Mouse (Mus musculus) left cerebral cortex, adult 9 months (tissue): ENCODE measurements at regions not wholly inside any gene's neighbourhood (a gene's known extent, or its start where the extent isn't known, plus 50 kb on each side); places are given as distances from the start of the nearest gene placed in this dataset.
"Not testable (repeated sequence)": the region's sequence is repeated elsewhere in the genome, so short reads cannot be mapped to it uniquely, and the experiment has no call there.

Experiments
- DNase-seq, 2 experiments: peaks; one replicate each; pipeline ENCODE4 v3.0.0; 2022; ENCODE audit warnings: low spot score in 2 of 2

DNA sequence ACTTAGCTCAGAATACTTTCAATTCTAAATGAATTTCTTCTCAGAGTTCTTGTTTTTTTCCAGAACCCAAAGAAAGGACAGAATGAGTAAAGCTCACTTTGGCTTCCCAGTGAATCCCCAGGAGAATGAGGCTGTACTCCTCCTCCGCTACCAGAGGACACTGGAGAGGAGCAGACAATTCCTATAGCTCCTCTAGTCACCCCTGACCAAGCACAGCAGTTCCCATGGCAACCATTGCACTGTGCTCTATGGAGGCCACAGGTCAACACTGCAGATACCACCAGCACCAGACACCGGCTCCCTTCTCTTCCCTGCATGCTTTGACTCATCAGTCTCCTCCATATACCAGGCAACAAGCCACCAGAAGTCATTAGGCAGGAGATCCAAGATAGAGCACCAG is 447.6 kb upstream of the Arid1b start:
- DNase-seq, result no peak

DNA sequence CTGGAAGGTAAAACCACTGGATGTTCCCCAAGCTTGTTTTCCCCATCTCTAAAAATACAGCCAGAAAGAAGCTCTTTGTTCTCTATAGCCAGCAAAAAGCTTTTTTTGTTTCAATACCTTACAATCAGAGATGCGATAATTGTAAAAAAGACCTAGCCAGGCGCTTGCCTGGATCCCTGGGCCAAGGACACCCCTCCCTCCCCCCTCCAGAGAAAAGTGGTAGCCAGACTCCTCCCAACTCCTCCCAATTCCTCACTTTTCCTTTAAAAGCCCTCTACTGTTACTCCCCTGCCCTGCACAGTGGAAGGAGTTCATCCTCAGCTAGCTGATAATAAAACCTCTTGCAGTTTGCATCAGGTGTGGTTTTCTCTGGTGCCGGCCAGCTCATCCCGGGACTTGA is 441.1 kb upstream of the Arid1b start:
- not testable (repeated sequence) for DNase-seq

DNA sequence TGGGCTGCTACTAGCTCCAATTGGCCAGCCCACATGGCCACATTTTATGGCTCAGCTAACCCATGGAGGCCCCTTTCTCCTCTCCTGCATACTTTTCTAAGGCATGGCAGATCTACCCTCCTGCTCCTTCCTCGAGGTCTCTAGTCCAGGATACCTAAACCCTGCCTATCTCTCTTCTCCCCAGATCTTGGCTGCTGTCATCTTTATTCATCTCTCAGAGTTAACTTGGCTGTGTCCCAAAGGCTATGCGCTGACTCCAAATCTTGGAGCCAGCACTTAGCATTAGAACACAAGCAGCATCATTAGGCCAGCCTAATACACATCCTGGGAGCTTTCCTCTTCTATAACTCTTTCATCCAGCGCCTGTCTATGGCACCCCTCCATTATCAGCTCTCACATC is 430.5 kb upstream of the Arid1b start:
- DNase-seq, result no peak

DNA sequence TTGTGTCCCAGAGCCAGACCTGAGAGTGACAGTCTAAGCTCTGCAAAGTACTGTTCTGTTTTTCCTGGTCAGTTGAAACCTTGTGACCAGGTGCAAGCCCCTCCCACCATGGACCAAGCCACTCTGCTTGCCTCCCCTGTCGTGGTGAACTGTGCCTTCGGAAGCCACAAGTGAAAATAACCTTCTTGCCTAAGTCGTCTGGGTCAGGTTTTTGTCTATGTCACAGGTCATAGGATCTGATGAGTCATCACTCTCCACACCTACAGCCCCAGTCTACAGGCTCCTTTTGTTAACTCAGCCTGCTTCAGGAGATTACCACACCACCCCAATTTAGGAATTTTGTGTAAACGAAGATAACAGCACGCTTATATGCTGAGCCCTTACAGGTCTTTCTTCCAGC is 417.2 kb upstream of the Arid1b start:
- DNase-seq, result no peak

DNA sequence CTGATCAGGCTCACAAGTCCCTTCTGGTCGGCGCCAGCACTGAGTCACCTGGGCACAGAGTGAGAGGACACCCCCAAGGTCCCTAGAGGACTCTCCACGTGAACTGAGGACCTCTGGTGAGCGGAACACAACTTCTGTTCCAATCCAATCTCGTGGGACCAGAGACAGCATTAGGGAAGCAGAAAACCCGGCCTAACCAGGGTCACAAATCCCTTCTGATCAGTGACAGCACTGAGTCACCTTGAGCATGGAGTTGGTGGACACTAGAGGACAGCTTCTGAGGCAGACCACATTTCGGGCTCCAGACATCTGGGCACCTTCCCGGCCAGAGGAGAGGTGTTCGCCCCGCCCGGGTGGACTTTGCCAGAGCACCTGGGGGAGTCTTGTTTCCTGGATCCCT is 412.3 kb upstream of the Arid1b start:
- no peak for DNase-seq

DNA sequence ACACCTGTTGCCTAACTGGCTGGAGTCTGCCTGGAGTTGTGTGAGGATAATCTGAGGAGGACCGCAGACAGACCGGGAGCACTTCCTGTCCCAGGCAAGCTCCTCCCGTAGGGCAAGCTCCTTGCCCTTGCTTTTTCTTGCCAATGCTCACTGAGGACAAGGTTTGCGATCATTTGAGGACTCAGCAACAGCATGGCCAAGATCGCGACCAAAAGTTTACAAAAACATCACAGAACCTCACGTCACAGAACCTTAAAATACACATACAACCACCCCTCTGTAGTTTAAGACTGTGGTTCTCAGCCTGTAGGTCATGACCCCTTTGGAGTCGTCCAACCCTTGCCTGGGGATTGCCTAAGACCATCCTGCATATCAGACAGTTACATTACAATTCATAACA is 383.7 kb upstream of the Arid1b start:
- DNase-seq, result no peak

DNA sequence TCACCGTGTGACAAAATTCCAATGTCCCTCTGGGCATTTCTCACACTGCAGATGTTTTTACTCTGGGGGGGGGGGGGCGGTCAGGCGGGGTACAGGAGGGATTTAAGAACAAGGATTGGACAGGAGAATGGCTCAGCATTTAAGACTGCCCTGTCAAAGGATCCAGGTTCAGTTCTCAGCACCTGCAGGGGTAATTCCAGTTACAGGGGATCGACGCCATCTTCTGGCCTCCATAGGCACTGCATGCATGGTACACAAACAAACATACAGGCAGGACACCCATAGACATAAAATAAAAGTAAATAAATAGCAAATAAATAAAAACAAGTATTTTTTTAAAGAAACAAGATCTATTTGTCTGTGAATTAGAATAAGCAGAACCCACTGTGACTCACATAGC is 383.1 kb upstream of the Arid1b start:
- DNase-seq, result no peak

DNA sequence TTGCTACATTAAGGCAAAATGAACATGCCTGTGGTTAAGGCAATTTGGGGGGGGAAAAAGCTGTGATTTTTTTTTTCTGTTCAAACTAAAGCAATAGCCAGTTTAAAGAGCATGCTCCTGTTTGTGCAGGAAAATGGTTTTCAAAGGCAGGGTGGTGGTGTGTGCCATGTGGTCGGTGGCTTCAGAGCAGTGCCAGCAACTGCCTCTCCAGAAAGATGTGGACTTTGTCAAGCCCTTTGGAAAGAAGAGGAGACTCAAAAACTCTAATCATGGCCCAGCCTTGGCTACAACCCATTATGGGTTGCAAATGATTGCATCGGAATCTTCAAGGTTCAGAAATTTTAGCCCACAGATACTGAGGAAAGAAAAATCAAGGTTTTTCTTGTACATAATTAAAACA is 382.4 kb upstream of the Arid1b start:
- DNase-seq, result no peak

DNA sequence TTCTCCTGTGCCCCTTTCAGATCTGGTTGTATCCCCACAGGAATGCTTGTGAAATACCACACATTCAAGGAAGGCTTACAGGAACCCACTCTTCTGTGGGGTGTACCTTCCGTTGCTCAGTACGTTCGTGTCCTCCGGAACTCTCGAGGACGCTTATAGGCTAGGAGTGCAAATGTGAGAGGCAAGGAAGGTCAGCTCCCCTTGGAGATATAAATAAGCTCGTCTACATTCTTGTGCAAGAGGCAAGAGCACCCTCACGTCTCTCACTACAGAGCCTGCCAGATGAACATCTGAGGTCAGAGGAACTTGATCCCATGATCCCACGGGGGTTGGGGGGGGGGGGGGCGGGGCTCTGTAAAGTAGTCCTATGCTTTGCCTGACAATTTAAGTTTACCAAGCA is 382.0 kb upstream of the Arid1b start:
- no peak for DNase-seq

DNA sequence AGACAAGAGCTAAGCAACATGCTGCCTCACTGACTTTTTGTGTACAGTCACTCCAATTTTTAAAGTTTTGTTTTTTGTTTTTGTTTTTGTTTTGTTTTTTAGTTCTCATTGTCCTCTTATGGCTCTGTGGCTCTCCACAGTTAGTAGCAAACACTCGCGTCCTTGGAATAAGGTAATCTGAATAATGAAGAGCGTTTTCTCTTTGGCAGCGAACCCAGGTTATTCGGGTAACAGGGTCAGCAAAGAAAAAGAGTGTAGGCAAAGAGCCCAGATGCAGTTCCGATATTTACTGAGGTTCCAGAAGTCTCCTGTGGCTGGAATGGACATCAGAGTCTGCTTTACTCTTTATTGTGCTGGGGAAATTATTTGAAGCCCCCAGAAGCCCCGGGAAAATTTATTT is 381.4 kb upstream of the Arid1b start:
- peak in 1 of 2 experiments; percentile 8 for DNase-seq

DNA sequence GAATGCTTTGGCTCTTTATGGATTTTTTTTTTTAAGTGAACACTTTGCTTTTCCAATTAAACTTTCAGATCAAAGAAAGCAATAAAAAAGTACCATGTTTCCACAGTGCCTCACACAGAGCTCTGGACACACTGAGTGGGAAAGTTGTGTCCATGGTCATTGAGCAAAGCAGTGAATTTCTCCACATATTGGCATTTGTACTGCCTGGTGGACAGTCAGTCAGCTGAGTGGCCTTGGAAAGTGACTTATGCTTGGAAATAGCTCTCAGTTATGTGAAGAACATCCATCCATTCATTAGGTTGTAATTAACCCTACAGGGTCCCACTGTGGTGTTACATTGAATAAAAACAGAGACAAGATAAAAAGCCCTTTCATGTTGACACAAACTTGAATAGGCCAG is 373.8 kb upstream of the Arid1b start:
- DNase-seq, result no peak

DNA sequence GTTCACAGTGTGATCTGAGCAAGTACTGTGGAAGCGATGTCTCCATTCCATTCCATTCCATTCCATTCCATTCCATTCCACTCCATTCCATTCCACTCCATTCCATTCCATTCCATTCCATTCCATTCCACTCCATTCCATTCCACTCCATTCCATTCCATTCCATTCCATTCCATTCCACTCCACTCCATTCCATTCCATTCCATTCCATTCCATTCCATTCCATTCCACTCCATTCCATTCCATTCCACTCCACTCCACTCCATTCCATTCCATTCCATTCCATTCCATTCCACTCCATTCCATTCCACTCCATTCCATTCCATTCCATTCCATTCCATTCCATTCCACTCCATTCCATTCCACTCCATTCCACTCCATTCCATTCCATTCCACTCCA is 368.0 kb upstream of the Arid1b start:
- DNase-seq, result not testable (repeated sequence)

DNA sequence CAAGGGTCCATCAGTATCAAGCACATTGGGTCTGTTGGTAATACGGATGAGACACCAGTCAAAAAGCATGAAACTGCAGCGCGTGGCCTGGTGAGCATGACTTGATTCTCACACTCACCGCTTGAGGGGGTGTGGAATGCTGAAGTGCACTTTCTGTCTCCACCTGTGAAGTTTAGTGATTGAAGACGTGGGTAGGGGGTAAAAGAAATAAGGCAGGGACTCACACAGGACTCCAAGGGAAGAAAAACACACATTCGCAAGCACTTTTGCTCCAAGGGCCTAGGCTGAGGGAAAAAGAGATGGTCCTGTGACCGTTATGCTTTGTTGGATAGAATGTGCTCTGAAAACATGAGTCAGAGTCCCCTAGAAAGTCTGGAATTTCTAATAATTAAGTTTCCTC is 366.6 kb upstream of the Arid1b start:
- DNase-seq, result no peak

DNA sequence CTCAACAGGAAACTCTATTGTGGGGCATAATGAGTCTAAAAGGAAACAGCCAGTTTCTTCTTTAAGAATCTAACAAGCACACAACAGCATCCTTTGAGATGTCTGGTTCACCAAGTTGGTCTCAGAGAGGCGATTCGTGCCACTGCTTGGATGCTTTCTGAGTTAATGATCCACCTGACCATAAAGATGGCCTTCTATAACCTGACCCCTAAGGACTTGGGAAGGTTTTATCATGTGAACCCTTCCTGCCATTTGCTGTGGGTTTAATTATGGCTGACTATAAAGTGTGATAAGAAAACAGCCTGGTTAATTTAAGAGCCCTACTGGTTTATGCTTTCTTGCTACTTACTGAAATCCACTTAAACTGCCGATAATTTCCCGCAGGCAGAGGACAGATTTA is 363.0 kb upstream of the Arid1b start:
- no peak for DNase-seq

DNA sequence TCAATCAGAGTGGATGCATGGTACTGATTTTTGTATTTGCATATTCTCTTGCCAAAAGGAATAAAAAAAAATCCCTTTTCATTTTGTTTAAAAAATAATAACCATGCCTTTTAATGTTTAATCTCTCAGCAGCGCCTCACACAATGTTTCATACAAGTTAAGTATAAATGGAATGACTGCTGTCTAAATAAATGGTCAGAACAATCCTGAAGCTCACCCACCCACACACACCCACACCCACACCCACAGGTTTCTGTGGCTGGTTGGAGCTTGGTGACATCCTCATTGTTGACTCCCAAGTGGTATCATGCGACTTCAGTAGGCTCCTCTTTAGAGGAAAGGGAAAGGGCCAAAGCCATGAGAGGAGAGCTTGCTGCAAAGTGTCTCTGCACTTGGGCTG is 361.6 kb upstream of the Arid1b start:
- no peak for DNase-seq

DNA sequence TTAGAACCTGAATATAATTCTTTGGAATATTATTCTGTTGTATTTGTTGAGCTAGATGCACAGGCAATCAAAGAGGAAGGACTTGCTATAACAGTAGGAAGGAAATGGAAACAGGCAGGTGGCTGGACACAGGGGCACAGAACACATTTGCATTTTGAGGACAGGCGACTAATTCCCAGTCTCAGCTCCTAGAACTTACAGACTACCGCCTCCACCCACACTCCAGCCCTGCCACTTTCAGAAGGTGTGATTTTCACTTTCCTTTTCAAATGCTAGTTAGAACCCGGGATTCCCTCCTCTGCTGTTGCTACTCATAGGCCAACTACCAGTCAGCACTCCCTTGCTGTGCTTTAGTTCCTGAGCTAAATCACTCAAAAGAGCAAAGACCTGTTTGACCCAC is 360.4 kb upstream of the Arid1b start:
- peak; percentile 9 to 38 for DNase-seq

DNA sequence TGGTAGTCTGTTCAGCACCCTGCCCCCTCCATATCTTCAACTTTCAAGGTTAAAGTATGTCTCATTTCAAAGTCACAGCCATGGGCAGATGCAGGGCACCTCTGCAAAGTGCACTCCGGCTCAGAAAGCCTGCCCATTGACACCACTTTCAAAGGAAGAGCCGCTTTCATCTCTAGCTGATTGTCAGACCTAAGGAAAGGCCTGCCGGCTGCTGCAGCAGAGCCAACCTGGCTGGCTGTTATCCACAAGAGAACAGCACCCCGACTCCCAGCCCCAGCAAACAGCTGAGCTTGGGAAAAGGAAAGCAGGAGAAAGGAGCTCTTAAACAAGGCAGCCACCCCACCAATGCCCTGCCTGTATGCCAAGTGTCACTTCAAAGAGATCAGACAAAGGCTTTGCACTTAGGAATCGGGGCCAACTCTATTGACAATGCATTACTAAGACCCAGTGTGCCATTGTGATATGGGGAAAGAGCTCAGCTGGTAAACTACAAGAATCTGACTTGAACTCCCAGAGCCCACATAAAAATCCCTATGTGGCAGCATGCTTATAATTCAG is 357.3 kb upstream of the Arid1b start:
- no peak for DNase-seq

DNA sequence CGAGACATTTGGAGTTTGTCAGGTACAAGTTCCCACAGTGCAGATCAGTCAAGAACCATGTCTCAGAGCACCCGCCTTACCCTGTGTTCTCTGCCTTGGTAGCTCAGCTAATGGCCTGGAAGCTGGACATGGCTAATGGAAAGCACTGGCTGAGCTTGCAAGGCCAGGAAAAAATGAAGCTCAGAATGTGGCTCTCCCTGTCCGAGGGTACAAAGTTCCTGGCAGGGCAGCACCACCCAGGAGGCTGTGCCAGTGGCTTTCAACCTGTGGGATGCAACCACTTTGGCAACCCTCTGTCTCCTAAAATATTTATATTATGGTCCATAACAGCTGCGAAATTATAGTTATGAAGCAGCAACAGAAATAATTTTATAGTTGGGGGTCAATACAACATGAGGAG is 354.6 kb upstream of the Arid1b start:
- no peak for DNase-seq

DNA sequence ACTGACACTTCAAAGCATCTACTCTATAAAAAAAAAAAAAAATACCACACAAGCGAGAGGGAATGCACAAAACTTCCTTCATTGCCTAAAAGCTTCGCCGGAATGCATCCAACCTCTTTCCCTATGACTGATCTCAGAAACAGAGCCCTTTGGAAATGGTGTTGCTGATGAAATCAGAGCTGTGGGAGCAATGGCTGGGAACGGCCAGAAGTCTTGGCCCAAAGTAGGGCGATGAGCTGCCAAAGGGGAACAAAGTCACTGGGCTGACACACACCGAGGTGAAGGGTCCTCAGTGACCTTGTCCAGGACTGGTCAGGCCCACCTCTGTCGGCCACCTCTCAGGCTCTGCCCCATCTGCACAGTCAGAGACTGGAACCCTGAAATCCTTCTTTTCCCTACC is 353.6 kb upstream of the Arid1b start:
- no peak for DNase-seq

DNA sequence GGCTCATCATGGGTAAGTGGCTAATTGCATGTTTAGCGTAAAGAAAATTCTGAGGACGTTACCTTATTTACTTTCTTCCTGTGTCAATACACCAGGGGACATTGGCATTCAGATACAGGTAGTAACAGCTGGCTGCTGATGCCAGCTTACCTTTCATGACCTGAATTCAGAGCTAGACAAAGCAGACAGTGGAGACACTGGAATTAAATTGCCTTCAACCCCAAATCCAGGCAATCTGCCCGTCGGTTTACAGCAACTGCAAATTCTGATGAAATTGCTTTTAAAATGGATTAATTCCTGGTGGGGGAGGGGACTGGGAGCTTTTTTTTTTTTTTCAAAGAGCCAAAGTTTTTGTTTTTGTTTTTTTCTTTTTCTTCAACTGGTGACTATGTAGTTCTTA is 353.0 kb upstream of the Arid1b start:
- DNase-seq, result no peak

DNA sequence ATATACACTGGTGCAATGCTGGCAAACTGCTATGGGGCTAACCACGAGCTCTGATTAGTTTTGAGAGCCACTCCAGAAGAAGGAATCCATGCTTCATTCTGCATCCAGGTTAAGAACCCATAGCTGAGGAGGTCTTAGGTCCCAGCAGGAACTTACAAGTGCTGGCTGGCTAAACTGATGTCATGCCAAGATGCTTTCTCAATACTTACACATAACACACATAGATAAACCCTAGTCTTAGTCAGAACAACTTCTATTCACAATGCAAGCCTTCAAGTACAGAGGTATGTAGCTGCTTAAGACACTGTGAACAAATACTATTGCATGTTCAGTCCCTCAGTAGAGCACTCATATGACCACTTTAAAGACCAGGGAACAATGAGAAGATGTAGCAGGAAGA is 352.1 kb upstream of the Arid1b start:
- no peak for DNase-seq

DNA sequence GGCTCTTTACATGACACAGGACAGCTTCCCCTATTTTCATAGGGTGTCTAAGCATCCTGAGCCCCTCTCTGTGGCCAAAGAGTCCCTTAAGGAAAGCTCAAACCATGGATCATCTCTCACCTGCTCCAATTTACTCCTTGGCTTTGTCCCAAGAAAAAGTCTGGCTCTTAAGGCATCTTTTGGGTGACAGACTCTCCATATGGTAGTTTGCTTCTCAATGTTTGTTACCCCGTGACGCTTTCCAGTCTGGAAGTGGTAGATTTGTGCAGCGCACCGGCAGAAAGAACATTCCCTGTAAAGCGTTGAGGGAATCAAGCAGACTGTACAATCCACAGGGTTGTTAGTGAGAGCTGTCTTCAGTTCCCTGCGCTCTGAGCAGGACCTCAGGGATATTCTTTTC is 350.8 kb upstream of the Arid1b start:
- DNase-seq, result no peak

DNA sequence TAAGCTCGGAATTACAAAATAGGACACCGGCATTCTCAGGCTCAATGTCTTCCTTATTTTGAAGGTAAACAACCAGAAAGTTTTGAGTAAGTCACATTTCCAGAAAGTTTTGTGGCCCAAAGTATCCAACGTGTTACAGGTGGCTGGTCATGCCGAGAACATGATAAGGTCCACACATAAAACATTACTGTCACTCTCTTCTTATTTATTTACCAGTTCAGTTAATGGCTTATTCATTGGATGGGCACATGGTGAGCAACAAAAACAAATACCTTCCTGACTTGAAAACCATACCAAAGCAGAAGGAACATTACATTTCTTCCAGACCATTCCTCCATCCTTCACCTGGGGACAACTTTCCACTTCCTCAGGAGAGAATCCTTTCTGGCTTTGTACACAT is 345.5 kb upstream of the Arid1b start:
- no peak for DNase-seq

DNA sequence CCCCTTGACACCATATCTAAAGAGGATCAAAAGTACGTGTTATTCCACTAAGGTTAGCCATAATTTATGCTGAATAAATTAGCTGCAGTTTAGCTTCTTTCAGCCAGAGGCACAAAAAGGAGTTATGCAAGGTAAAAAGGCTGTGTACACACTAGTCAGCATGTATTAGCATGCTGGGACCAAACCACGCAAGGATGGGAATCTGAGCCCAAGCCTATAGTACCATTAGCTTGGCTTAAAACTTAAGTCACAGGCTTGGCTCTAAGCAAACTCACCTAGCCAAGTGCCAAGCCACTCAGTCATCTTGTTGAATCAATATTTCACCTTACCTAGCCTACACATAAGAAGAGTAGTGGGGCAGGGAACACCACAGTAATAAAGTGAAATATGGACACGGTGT is 339.9 kb upstream of the Arid1b start:
- no peak for DNase-seq

DNA sequence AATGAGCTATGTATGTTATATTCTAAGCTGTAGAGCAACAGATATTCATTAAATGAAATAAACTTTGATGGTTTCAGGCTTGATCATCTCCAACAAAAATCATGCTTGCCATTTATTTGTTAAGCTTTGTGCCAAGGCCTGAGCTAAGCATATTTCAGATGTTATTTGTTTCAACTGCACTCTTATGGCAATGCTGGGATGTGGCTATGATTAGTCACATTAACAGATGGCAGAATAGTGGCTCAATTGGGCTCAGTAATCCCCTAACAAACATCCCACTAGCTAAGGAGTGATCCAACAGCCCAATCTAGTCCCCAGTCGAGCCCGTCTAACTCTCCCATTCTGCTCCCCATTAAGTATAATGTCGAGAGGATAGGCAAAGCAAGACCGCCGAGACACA is 332.1 kb upstream of the Arid1b start:
- DNase-seq, result no peak
